Mouse (Mus musculus) forebrain, postnatal 0 days (tissue): ENCODE measurements around the gene Pmp22. TPM values are rescaled to one million over a fixed set of nuclear protein-coding genes. Genes with fewer than 3 reads are reported as not detected.

Source experiments
- ATAC-seq: fragments of 200-750 bp; cut with Nextera tagmentation; 2 replicates; pipeline ENCODE4 v1.8.0; 2017; ENCODE audit warnings: mild to moderate bottlenecking, moderate library complexity
- DNase-seq: peaks from one replicate; pipeline ENCODE4 v3.0.0-alpha.2; 2015
- H3K27ac ChIP-seq: fragments of 300-500 bp; sonication (generic); 2 replicates; pipeline ENCODE4 v1.5.1; 2014; ENCODE audit warnings: low read depth, mild to moderate bottlenecking, antibody characterized with exemption, low read length, moderate library complexity, mixed read lengths
- H3K27me3 ChIP-seq: fragments of 300-500 bp; sonication (generic); 2 replicates; pipeline ENCODE4 v1.6.1; 2014; ENCODE audit warnings: mild to moderate bottlenecking, low read length, mixed read lengths; ENCODE audit not compliant: insufficient read depth
- H3K36me3 ChIP-seq: fragments of 300-500 bp; sonication (generic); 2 replicates; pipeline ENCODE4 v1.6.1; 2014; ENCODE audit warnings: mild to moderate bottlenecking, moderate library complexity; ENCODE audit not compliant: insufficient read depth
- H3K4me1 ChIP-seq: fragments of 300-500 bp; sonication (generic); 2 replicates; pipeline ENCODE4 v1.6.1; 2014; ENCODE audit warnings: antibody characterized with exemption; ENCODE audit not compliant: insufficient read depth
- H3K4me2 ChIP-seq: fragments of 300-500 bp; sonication (generic); 2 replicates; pipeline ENCODE4 v1.6.1; 2014; ENCODE audit warnings: low read depth, mild to moderate bottlenecking, moderate library complexity
- H3K4me3 ChIP-seq: fragments of 300-500 bp; sonication (generic); 2 replicates; pipeline ENCODE4 v1.5.1; 2014; ENCODE audit warnings: low read depth, low read length, mixed read lengths
- H3K9ac ChIP-seq: fragments of 300-500 bp; sonication (generic); 2 replicates; pipeline ENCODE4 v1.6.1; 2014; ENCODE audit warnings: mild to moderate bottlenecking
- H3K9me3 ChIP-seq: fragments of 300-500 bp; sonication (generic); 2 replicates; pipeline ENCODE4 v1.6.1; 2016; ENCODE audit warnings: low read length
- CTCF ChIP-seq: sonication (generic); IDR thresholded peaks from 2 replicates; pipeline ENCODE4 v1.5.1; 2016; ENCODE audit warnings: antibody characterized with exemption, control low read depth, low read depth
- WGBS: fragments of 180-500 bp; shearing (Covaris S2); extraction: QIAGEN DNeasy Blood & Tissue Kit; methylation state at CpG from one replicate; pipeline ENCODE4 v1.1.7; 2014; 5-methylcytosine and 5-hydroxymethylcytosine counted together
- polyA plus RNA-seq: library from polyadenylated mRNA; unstranded; fragments of >200 nt; fragmentation: Nextera tagmentation; extraction: Ambion mirVana; gene quantifications from 2 replicates; pipeline ENCODE4 v1.2.1, GENCODE M21; 2015
- total RNA-seq: library from RNA; depleted of rRNA; stranded (reverse); fragments of >200 nt; gene quantifications from 2 replicates; pipeline ENCODE4 v1.2.3, GENCODE M21; 2014

The Pmp22 gene
- total and polyA plus RNA-seq, 2 experiments from 2014 or later = 31.7 to 33.5 TPM

DNA sequence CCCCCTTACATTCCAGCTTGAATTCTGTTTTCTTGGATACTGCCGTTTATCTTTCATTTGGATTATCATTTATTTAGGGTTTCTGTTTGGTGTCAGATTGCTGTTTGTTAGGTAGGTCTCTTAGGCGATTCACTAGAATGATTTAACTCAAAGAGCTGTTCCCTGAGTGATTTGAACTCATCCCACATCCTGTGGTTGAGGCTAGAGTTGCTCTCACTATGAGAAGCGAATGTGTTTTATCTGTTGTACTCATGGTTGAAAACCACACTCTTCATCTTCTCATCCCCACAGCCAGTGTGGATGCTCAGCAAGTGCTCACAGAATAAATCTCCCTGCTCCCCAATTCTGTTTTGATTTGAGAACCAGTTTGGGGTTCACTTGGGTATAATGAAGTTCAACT is 19.5 kb downstream of the Pmp22 start:
- H3K4me3 ChIP-seq = no peak overlapping the region
- no peaks in the 10 kb centered on the region; the same call in 1 of the 2 replicates for H3K36me3 ChIP-seq
- no peaks in the 10 kb centered on the region for H3K9me3 ChIP-seq
- no peak overlapping the region for H3K9ac ChIP-seq
- no peak for TF ChIP-seq CTCF
- H3K27me3 ChIP-seq = no peaks in the 10 kb centered on the region
- H3K4me2 ChIP-seq = no peak overlapping the region
- no peak overlapping the region for H3K27ac ChIP-seq
- WGBS = 83% methylated on average over 3 of the region's 3 CpGs
- DNase-seq (no peak), ATAC-seq (no peak)
- H3K4me1 ChIP-seq = no peaks in the 10 kb centered on the region

DNA sequence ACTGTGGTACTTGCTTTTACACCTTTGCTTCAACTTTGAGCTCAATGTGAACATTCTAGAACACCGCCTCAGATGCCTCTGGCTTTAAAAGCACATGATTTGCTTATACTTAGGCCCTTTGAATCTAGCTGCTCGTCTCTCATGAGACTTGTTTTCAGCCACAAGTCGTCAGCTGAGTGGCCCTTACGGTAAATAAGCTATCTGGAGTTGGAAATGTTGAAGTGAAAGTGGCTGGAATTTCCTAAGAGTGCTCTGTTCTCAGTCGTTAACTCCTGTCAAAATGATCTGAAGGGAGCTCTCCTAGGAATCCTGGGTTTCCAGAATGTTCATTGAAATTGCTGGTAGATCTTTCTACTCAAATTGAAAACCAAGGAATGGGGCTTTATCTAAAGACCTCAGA is 23.1 kb downstream of the Pmp22 start:
- H3K9ac ChIP-seq = no peak overlapping the region
- DNase-seq (no peak), ATAC-seq (no peak)
- no peaks in the 10 kb centered on the region for H3K4me1 ChIP-seq
- H3K9me3 ChIP-seq = no peaks in the 10 kb centered on the region
- H3K27ac ChIP-seq = no peak overlapping the region
- H3K27me3 ChIP-seq = no peaks in the 10 kb centered on the region
- H3K4me3 ChIP-seq = no peak overlapping the region
- TF ChIP-seq CTCF = no peak
- H3K4me2 ChIP-seq = no peak overlapping the region
- 78% methylated on average over 5 of the region's 5 CpGs for WGBS
- no peaks in the 10 kb centered on the region; the same call in 1 of the 2 replicates for H3K36me3 ChIP-seq

DNA sequence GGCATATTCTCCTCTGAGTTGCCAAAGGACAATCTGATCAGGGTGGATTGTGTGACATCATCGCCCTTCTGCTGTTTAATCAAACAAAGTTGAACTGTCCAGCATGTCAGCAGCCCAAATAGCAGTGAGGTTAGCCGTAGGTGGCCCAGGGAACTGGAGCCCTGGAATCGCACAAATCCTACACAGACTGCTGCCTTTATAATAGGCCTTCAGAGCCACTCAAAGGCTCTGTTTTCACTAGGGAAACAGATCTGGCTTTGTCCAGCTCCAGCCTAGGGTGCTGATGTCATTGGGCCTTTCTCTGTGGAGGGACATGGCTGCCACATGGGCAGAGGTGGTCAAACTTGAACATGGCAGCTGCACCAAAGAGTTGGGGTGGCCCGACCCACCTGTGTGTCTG is 28.3 kb downstream of the Pmp22 start:
- DNase-seq (no peak), ATAC-seq (no peak)
- no peak overlapping the region for H3K4me3 ChIP-seq
- no peak for TF ChIP-seq CTCF
- H3K27me3 ChIP-seq = no peaks in the 10 kb centered on the region
- no peaks in the 10 kb centered on the region for H3K4me1 ChIP-seq
- WGBS = 69% methylated on average over 4 of the region's 4 CpGs
- H3K36me3 ChIP-seq = no peaks in the 10 kb centered on the region
- H3K9ac ChIP-seq = no peak overlapping the region
- H3K9me3 ChIP-seq = no peaks in the 10 kb centered on the region
- H3K4me2 ChIP-seq = no peak overlapping the region
- H3K27ac ChIP-seq = no peak overlapping the region

DNA sequence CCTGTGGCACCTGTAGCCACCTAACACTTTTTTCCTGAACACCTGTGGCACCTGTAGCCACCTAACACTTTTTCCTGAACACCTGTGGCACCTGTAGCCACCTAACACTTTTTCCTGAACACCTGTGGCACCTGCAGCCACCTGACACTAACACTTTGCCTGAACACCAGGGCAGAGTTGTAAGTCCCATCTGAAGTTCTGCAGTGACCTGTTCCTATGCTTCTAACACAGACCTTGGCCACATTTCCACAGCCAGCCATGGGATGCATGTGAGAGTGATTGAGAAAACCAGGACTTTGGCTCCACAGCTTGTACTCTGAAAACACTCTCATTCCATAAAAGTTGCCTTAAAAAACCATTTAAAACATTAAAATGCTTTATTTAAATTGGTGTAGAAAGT is 32.1 kb downstream of the Pmp22 start:
- no peak for TF ChIP-seq CTCF
- Histone ChIP-seq H3K27me3 (no peaks in the 10 kb centered on the region), H3K27ac (no peak overlapping the region), H3K36me3 (no peaks in the 10 kb centered on the region), H3K9ac (no peak overlapping the region), H3K4me3 (no peak overlapping the region), H3K4me1 (no peaks in the 10 kb centered on the region), H3K4me2 (no peak overlapping the region), H3K9me3 (no peaks in the 10 kb centered on the region)
- ATAC-seq (no peak), DNase-seq (no peak)

DNA sequence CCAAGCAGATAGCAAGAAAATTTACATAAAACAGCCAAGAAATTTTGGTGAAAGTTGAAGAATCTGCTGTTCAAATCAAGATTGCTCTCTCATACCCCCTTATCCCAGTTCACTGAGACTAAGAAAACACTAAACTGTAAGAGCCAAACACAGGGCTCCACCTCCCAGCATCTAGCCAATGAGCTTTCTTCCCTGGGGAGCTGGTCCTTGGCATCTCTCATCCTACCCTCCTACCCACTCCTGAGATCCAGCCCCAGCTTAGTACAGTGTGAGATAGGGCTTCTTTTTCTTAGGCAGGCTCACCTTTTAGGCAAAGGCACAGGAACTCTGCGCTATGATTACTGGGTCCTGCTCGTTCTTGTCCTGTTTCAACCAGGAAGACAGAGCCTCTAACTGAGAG is 34.0 kb downstream of the Pmp22 start:
- Histone ChIP-seq H3K9ac (no peak overlapping the region), H3K4me1 (no peaks in the 10 kb centered on the region), H3K4me3 (no peak overlapping the region), H3K27me3 (no peaks in the 10 kb centered on the region), H3K9me3 (no peaks in the 10 kb centered on the region), H3K36me3 (no peaks in the 10 kb centered on the region), H3K4me2 (no peak overlapping the region), H3K27ac (no peak overlapping the region)
- WGBS = 84% methylated on average over 2 of the region's 2 CpGs
- TF ChIP-seq CTCF = no peak
- DNase-seq = no peak
- ATAC-seq = no peak

DNA sequence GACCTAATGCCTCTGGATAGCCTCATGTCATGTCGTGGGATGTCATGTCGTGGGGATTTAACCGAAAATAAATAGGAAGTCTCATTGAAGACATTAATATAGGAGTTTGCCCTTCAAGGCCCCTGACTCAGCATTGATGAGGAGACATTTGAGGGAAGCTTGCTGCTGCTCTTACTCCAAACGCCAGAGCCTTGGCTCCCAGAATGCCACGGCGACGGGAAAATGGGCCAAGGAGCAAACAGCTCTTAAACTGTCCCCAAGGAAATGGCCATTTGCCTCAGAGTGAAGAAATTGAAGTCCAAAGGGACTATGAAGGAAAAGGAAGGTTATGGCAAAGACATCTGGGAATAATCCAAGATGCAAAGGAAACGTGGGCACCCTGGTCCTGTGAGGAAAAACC is 34.8 kb downstream of the Pmp22 start:
- ATAC-seq (no peak), DNase-seq (no peak)
- Histone ChIP-seq H3K9me3 (no peaks in the 10 kb centered on the region), H3K4me1 (no peaks in the 10 kb centered on the region), H3K4me3 (no peak overlapping the region), H3K36me3 (no peaks in the 10 kb centered on the region), H3K27me3 (no peaks in the 10 kb centered on the region), H3K9ac (no peak overlapping the region), H3K4me2 (no peak overlapping the region), H3K27ac (no peak overlapping the region)
- 85% methylated on average over 8 of the region's 8 CpGs for WGBS
- TF ChIP-seq CTCF = no peak

DNA sequence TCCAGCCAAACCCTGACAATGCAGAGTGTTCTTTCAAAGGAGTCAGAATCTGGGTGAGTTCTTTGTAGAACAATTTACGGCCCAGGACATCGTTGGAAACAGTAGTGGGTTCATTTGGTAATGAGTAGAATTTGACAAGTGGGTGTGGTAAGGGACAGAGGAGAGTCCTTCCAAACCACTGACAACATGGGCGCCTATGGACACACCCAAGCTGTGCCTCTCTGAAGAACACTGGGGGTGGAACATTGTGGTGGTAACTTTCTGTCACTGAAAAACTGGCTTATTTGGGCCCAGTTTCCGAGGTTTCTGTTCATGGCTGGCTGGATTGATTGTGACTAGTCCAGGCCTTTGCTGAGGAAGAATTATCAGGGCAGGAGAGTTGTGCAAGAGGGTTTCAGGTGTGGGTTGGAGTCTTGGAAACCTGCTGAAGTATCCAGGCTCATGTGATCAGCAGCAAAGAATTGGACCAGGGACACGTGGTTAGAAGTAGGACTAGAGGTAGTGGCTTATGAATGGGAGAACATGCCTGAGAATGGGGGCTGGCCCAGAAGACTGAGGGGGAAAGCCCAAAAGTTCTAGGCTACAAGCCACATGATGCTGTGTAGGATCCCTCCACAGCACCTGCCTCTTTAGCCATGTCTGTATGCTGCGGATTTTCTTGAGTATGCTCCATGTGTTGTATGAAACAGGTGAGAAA is 35.4 kb downstream of the Pmp22 start:
- Histone ChIP-seq H3K27me3 (no peaks in the 10 kb centered on the region), H3K27ac (no peak overlapping the region), H3K4me3 (no peak overlapping the region), H3K9me3 (no peaks in the 10 kb centered on the region), H3K4me1 (no peaks in the 10 kb centered on the region), H3K4me2 (no peak overlapping the region), H3K36me3 (no peaks in the 10 kb centered on the region), H3K9ac (no peak overlapping the region)
- DNase-seq = no peak
- WGBS = 82% methylated on average over 6 of the region's 6 CpGs
- TF ChIP-seq CTCF = no peak
- ATAC-seq = no peak
